Mouse (Mus musculus) hindbrain, embryonic 16.5 days (tissue): ENCODE measurements around the gene 4933402D24Rik. TPM values are rescaled to one million over a fixed set of nuclear protein-coding genes. Genes with fewer than 3 reads are reported as not detected.

ENCODE experiments used
- ATAC-seq: fragments of 200-750 bp; cut with Nextera tagmentation; 2 replicates; pipeline ENCODE4 v1.8.0; 2017; ENCODE audit warnings: moderate TSS enrichment, moderate library complexity
- H3K27ac ChIP-seq: fragments of 300-500 bp; sonication (generic); 2 replicates; pipeline ENCODE4 v1.5.1; 2014; ENCODE audit warnings: low read depth, mild to moderate bottlenecking, control low read depth, low read length, moderate library complexity
- H3K27me3 ChIP-seq: fragments of 300-500 bp; sonication (generic); replicated peaks from 2 replicates; pipeline ENCODE4 v1.6.1; 2014; ENCODE audit warnings: low read length; ENCODE audit not compliant: control insufficient read depth, insufficient read depth
- H3K36me3 ChIP-seq: fragments of 300-500 bp; sonication (generic); 2 replicates; pipeline ENCODE4 v1.6.1; 2014; ENCODE audit warnings: mild to moderate bottlenecking, low read length, moderate library complexity, mixed read lengths; ENCODE audit not compliant: control insufficient read depth, insufficient read depth
- H3K4me1 ChIP-seq: fragments of 300-500 bp; sonication (generic); 2 replicates; pipeline ENCODE4 v1.6.1; 2014; ENCODE audit warnings: low read depth, low read length; ENCODE audit not compliant: control insufficient read depth, insufficient read depth
- H3K4me2 ChIP-seq: fragments of 300-500 bp; sonication (generic); 2 replicates; pipeline ENCODE4 v1.6.1; 2014; ENCODE audit warnings: mild to moderate bottlenecking, low read length, control low read depth, moderate library complexity
- H3K4me3 ChIP-seq: fragments of 300-500 bp; sonication (generic); 2 replicates; pipeline ENCODE4 v1.5.1; 2014; ENCODE audit warnings: mild to moderate bottlenecking, low read length, control low read depth, moderate library complexity
- H3K9ac ChIP-seq: fragments of 300-500 bp; sonication (generic); 2 replicates; pipeline ENCODE4 v1.6.1; 2014; ENCODE audit warnings: low read depth, mild to moderate bottlenecking, control low read depth, low read length, moderate library complexity
- H3K9me3 ChIP-seq: fragments of 300-500 bp; sonication (generic); 2 replicates; pipeline ENCODE4 v1.6.1; 2014; ENCODE audit warnings: mild to moderate bottlenecking, low read length, moderate library complexity; ENCODE audit not compliant: control insufficient read depth
- WGBS: fragments of 180-500 bp; shearing (Covaris S2); extraction: QIAGEN DNeasy Blood & Tissue Kit; methylation state at CpG from one replicate; pipeline ENCODE4 v1.1.7; 2014; 5-methylcytosine and 5-hydroxymethylcytosine counted together
- polyA plus RNA-seq: library from polyadenylated mRNA; unstranded; fragments of >200 nt; fragmentation: Nextera tagmentation; extraction: Ambion mirVana; gene quantifications from 2 replicates; pipeline ENCODE4 v1.2.1, GENCODE M21; 2015

The 4933402D24Rik gene
- polyA plus RNA-seq, 1 experiment from 2014 or later: 0.43 TPM

GRCm38 (mm10) chr1:63763881-63764386 is 5.1 kb downstream of the 4933402D24Rik start:
- H3K9me3 ChIP-seq: no peaks in the 10 kb centered on the region
- no peaks in the 10 kb centered on the region for H3K27me3 ChIP-seq
- H3K4me1 ChIP-seq: peaks cover 20% of the 10 kb centered on the region
- H3K4me2 ChIP-seq: peak overlapping the region; percentile 15; the same call in 1 of the 2 replicates
- no peak overlapping the region for H3K4me3 ChIP-seq
- peak; percentile 63 for ATAC-seq
- no peaks in the 10 kb centered on the region for H3K36me3 ChIP-seq
- peak overlapping the region; percentile 67 for H3K27ac ChIP-seq
- no peak overlapping the region for H3K9ac ChIP-seq
- WGBS: 10% methylated on average over 7 of the region's 7 CpGs

DNA sequence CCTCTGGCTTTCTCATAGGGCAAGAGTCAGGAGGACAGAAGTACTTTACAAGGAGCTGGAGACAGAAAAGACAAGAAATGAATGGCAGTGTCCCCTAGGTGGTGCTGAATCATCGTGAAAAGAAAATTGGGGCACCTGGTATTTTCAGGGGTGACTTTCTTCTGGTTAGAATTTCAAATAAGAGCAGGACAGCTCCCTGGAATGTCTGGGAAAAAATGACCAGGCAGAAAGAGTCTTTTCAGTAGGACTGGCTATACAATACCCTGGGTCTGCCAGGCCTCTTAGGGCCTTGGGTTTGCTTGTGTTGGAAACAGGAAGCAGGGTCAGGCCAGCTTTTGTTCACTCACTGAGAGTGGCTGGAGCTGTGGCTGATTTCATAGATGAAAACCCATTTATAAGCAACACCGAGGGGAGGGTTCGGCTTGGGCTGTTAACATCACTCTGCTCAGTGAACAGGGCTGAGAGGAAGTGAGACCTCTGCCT is 5.8 kb downstream of the 4933402D24Rik start:
- no peaks in the 10 kb centered on the region for H3K36me3 ChIP-seq
- ATAC-seq: peak; percentile 93
- H3K9ac ChIP-seq: no peak overlapping the region; the same call in 1 of the 2 replicates
- WGBS: 5% methylated on average over 3 of the region's 3 CpGs
- H3K27ac ChIP-seq: peak overlapping the region; percentile 67
- H3K9me3 ChIP-seq: no peaks in the 10 kb centered on the region
- H3K27me3 ChIP-seq: no peaks in the 10 kb centered on the region
- peaks cover 20% of the 10 kb centered on the region for H3K4me1 ChIP-seq
- H3K4me3 ChIP-seq: no peak overlapping the region
- no peak overlapping the region for H3K4me2 ChIP-seq

- WGBS: 66% methylated on average over 2 of the region's 2 CpGs
- no peaks in the 10 kb centered on the region for H3K4me1 ChIP-seq
- H3K4me3 ChIP-seq: no peak overlapping the region
- H3K27ac ChIP-seq: no peak overlapping the region
- no peak overlapping the region for H3K4me2 ChIP-seq
- H3K27me3 ChIP-seq: no peaks in the 10 kb centered on the region
- ATAC-seq: no peak
- H3K9ac ChIP-seq: no peak overlapping the region
- H3K9me3 ChIP-seq: no peaks in the 10 kb centered on the region
- peaks cover 2% of the 10 kb centered on the region; the same call in 1 of the 2 replicates for H3K36me3 ChIP-seq
These were observed 13.1 kb downstream of the 4933402D24Rik start for GRCm38 (mm10) chr1:63756005-63756404.

GRCm38 (mm10) chr1:63730240-63730771 is 38.8 kb downstream of the 4933402D24Rik start, which contains the start of the genes Mdh1b and Fastkd2:
Mdh1b (minus strand) TSS chr1:63730318.
Fastkd2 (plus strand) TSS chr1:63730614.
- no peaks in the 10 kb centered on the region for H3K27me3 ChIP-seq
- peak within 1 kb of the TSS; percentile 44; the same call in 1 of the 2 replicates for H3K27ac ChIP-seq
- peak; percentile 96 for ATAC-seq
- H3K4me1 ChIP-seq: peaks cover 23% of the 10 kb centered on the region
- no peaks in the 10 kb centered on the region for H3K36me3 ChIP-seq
- H3K4me2 ChIP-seq: peak within 1 kb of the TSS; percentile 86
- H3K4me3 ChIP-seq: peak within 1 kb of the TSS; percentile 56
- under 1% methylated on average over 31 of the region's 31 CpGs for WGBS
- no peaks in the 10 kb centered on the region for H3K9me3 ChIP-seq
- H3K9ac ChIP-seq: peak within 1 kb of the TSS; percentile 67

DNA sequence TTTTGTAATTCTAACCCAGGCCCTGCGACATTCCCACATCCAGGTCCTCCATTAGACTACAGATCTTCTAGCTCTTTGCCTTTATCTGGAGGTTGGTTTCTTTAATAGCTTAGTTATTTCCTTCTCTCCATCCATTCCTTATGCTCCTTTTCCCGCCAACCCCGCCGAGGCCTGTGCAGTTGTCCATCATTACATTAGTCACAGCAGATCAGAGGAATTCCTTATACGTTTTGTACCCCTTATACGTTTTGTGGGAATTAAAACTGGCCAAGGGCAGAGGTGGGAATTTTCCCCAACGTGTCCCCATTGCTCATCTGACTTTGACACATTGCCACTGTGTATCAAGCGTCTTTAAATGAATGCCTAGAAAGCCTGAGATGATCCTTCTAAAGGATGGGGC is 39.3 kb downstream of the 4933402D24Rik start:
- H3K9me3 ChIP-seq: no peaks in the 10 kb centered on the region
- peak overlapping the region; percentile 44; the same call in 1 of the 2 replicates for H3K27ac ChIP-seq
- H3K4me1 ChIP-seq: peaks cover 23% of the 10 kb centered on the region
- peak overlapping the region; percentile 59 for H3K9ac ChIP-seq
- H3K36me3 ChIP-seq: no peaks in the 10 kb centered on the region
- no peaks in the 10 kb centered on the region for H3K27me3 ChIP-seq
- WGBS: 41% methylated on average over 8 of the region's 8 CpGs
- H3K4me2 ChIP-seq: peak overlapping the region; percentile 86
- H3K4me3 ChIP-seq: peak overlapping the region; percentile 56
- ATAC-seq: no peak; the same call in 1 of the 2 replicates

DNA sequence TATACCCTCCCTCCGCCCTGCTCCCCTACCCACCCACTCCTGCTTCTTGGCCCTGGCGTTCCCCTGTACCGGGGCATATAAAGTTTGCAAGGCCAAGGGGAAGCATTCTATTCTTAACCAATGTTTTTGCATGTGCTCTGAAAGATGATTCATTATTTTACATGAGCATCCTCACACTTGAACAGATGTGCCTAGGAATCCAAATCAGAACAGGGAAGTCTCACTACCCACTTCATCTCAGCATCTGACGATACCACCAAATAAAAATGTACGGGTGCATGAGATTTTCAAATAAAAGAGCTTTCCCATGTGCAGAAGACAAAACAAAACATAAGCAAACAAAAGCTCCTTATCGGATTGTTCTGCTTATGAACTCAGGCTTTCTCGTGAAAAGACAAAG is 48.9 kb downstream of the 4933402D24Rik start:
- ATAC-seq: no peak
- Histone ChIP-seq H3K4me3 (no peak overlapping the region), H3K9ac (no peak overlapping the region), H3K4me2 (no peak overlapping the region), H3K36me3 (no peaks in the 10 kb centered on the region), H3K9me3 (no peaks in the 10 kb centered on the region), H3K27ac (no peak overlapping the region), H3K27me3 (no peaks in the 10 kb centered on the region), H3K4me1 (no peaks in the 10 kb centered on the region)
- 78% methylated on average over 7 of the region's 7 CpGs for WGBS

GRCm38 (mm10) chr1:63708876-63709275 is 60.2 kb downstream of the 4933402D24Rik start:
- H3K27ac ChIP-seq: no peak overlapping the region
- H3K4me1 ChIP-seq: no peaks in the 10 kb centered on the region
- no peaks in the 10 kb centered on the region for H3K36me3 ChIP-seq
- H3K9me3 ChIP-seq: no peaks in the 10 kb centered on the region
- no peaks in the 10 kb centered on the region for H3K27me3 ChIP-seq
- WGBS: 59% methylated on average over 3 of the region's 3 CpGs
- H3K4me2 ChIP-seq: no peak overlapping the region
- no peak overlapping the region for H3K9ac ChIP-seq
- no peak for ATAC-seq
- no peak overlapping the region for H3K4me3 ChIP-seq

GRCm38 (mm10) chr1:63705733-63706132 is 63.3 kb downstream of the 4933402D24Rik start:
- WGBS: 66% methylated on average over 5 of the region's 5 CpGs
- Histone ChIP-seq H3K9ac (no peak overlapping the region), H3K4me2 (no peak overlapping the region), H3K4me3 (no peak overlapping the region), H3K27ac (no peak overlapping the region), H3K9me3 (no peaks in the 10 kb centered on the region), H3K27me3 (no peaks in the 10 kb centered on the region), H3K4me1 (no peaks in the 10 kb centered on the region), H3K36me3 (no peaks in the 10 kb centered on the region)
- ATAC-seq: no peak
